Mouse (Mus musculus): ENCODE measurements around the gene Chp2. TPM values are rescaled to one million over a fixed set of nuclear protein-coding genes. Genes with fewer than 3 reads are reported as not detected.

Gene Chp2
- polyA plus RNA-seq, 1 experiment, result 13.4 TPM

GRCm38 (mm10) chr7:122191097-122191496 lies 28.2 kb upstream of the Chp2 start:
- Histone ChIP-seq H3K4me1 (ENCODE audit: control insufficient read depth, insufficient read depth, low read length) (peaks cover 6% of the 10 kb centered on the region), H3K36me3 (ENCODE audit: control insufficient read depth, insufficient read depth, low read length) (no peaks in the 10 kb centered on the region), H3K27ac (ENCODE audit: control insufficient read depth, insufficient read depth, low read depth, low read length) (no peak overlapping the region), H3K27me3 (ENCODE audit: control insufficient read depth, insufficient read depth, low read length) (no peaks in the 10 kb centered on the region), H3K4me3 (ENCODE audit: control insufficient read depth, low read depth, low read length) (peak overlapping the region; percentile 25)
- TF ChIP-seq CTCF (IDR thresholded peaks at IDR 0.05; ENCODE audit: control insufficient read depth, insufficient read depth, insufficient replicate concordance, low read depth, low read length) (no peak), POLR2A (IDR thresholded peaks at IDR 0.05; ENCODE audit: control insufficient read depth, low read depth, low read length) (no peak)

GRCm38 (mm10) chr7:122193919-122194318 lies 25.4 kb upstream of the Chp2 start:
- Histone ChIP-seq H3K4me3 (ENCODE audit: control insufficient read depth, low read depth, low read length) (no peak overlapping the region), H3K4me1 (ENCODE audit: control insufficient read depth, insufficient read depth, low read length) (peaks cover 11% of the 10 kb centered on the region), H3K27ac (ENCODE audit: control insufficient read depth, insufficient read depth, low read depth, low read length) (no peak overlapping the region), H3K36me3 (ENCODE audit: control insufficient read depth, insufficient read depth, low read length) (no peaks in the 10 kb centered on the region), H3K27me3 (ENCODE audit: control insufficient read depth, insufficient read depth, low read length) (no peaks in the 10 kb centered on the region)
- TF ChIP-seq CTCF (IDR thresholded peaks at IDR 0.05; ENCODE audit: control insufficient read depth, insufficient read depth, insufficient replicate concordance, low read depth, low read length) (no peak), POLR2A (IDR thresholded peaks at IDR 0.05; ENCODE audit: control insufficient read depth, low read depth, low read length) (no peak)

DNA sequence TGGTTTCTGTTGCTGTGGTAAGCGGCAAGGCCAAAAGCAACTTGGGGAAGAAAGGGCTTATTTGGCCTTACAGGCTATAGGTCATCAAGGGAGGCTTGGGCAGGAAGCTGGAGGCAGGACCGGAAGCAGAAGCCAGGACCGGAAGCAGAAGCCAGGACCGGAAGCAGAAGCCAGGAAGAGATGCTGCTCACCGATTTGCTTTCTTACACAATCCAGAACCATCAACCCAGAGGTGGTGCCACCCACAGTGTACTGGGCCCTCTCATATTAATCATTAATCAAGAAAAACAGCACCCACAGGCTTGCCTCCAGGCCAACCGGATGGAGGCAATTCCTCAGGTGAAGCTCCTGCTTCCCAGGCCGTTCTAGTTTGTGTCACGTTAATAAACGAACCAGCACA lies 22.5 kb upstream of the Chp2 start:
- Histone ChIP-seq H3K27me3 (ENCODE audit: control insufficient read depth, insufficient read depth, low read length) (no peaks in the 10 kb centered on the region), H3K27ac (ENCODE audit: control insufficient read depth, insufficient read depth, low read depth, low read length) (peak overlapping the region; percentile 62), H3K4me3 (ENCODE audit: control insufficient read depth, low read depth, low read length) (peak overlapping the region; percentile 86), H3K36me3 (ENCODE audit: control insufficient read depth, insufficient read depth, low read length) (no peaks in the 10 kb centered on the region), H3K4me1 (ENCODE audit: control insufficient read depth, insufficient read depth, low read length) (peaks cover 5% of the 10 kb centered on the region)
- TF ChIP-seq CTCF (IDR thresholded peaks at IDR 0.05; ENCODE audit: control insufficient read depth, insufficient read depth, insufficient replicate concordance, low read depth, low read length) (no peak), POLR2A (IDR thresholded peaks at IDR 0.05; ENCODE audit: control insufficient read depth, low read depth, low read length) (peak; percentile 27; the same call in 1 of the 2 replicates)

- TF ChIP-seq POLR2A (IDR thresholded peaks at IDR 0.05; ENCODE audit: control insufficient read depth, low read depth, low read length), result no peak
- H3K4me3 ChIP-seq (ENCODE audit: control insufficient read depth, low read depth, low read length), result no peak overlapping the region; the same call in 1 of the 2 replicates
- no peaks in the 10 kb centered on the region for H3K36me3 ChIP-seq (ENCODE audit: control insufficient read depth, insufficient read depth, low read length)
- H3K27ac ChIP-seq (ENCODE audit: control insufficient read depth, insufficient read depth, low read depth, low read length), result no peak overlapping the region
- no peaks in the 10 kb centered on the region for H3K27me3 ChIP-seq (ENCODE audit: control insufficient read depth, insufficient read depth, low read length)
- peaks cover 5% of the 10 kb centered on the region for H3K4me1 ChIP-seq (ENCODE audit: control insufficient read depth, insufficient read depth, low read length)
These were observed 22.0 kb upstream of the Chp2 start for GRCm38 (mm10) chr7:122197306-122197705.

GRCm38 (mm10) chr7:122199296-122199695 lies 20.0 kb upstream of the Chp2 start:
- H3K27ac ChIP-seq (ENCODE audit: control insufficient read depth, insufficient read depth, low read depth, low read length), result no peak overlapping the region
- no peak for TF ChIP-seq CTCF (IDR thresholded peaks at IDR 0.05; ENCODE audit: control insufficient read depth, insufficient read depth, insufficient replicate concordance, low read depth, low read length)
- no peak for TF ChIP-seq POLR2A (IDR thresholded peaks at IDR 0.05; ENCODE audit: control insufficient read depth, low read depth, low read length)
- H3K4me1 ChIP-seq (ENCODE audit: control insufficient read depth, insufficient read depth, low read length), result peaks cover 5% of the 10 kb centered on the region
- no peaks in the 10 kb centered on the region for H3K36me3 ChIP-seq (ENCODE audit: control insufficient read depth, insufficient read depth, low read length)
- no peak overlapping the region for H3K4me3 ChIP-seq (ENCODE audit: control insufficient read depth, low read depth, low read length)
- H3K27me3 ChIP-seq (ENCODE audit: control insufficient read depth, insufficient read depth, low read length), result no peaks in the 10 kb centered on the region

DNA sequence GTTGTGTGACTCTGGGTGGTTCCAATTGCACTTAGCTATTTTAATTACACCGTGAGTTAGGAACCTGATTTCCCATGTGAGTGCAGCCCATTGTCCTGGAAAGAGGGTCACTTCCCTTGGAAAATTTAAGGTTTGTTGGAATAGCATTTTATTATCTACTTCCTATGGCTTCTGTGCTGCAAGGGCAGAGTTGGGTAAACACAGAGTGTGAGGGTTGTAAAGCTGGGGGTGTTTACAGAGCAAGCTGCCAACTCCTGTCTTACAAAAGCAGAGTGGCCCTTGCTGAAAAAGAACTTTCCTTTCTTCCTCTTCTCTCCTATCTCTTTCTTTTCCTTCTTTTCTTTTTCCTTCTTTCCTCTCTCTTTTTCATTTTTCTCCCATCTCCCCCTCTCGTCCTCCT lies 15.4 kb upstream of the Chp2 start:
- no peak overlapping the region for H3K4me3 ChIP-seq (ENCODE audit: control insufficient read depth, low read depth, low read length)
- H3K36me3 ChIP-seq (ENCODE audit: control insufficient read depth, insufficient read depth, low read length), result no peaks in the 10 kb centered on the region
- no peak for TF ChIP-seq CTCF (IDR thresholded peaks at IDR 0.05; ENCODE audit: control insufficient read depth, insufficient read depth, insufficient replicate concordance, low read depth, low read length)
- H3K27ac ChIP-seq (ENCODE audit: control insufficient read depth, insufficient read depth, low read depth, low read length), result no peak overlapping the region
- H3K27me3 ChIP-seq (ENCODE audit: control insufficient read depth, insufficient read depth, low read length), result no peaks in the 10 kb centered on the region
- no peaks in the 10 kb centered on the region for H3K4me1 ChIP-seq (ENCODE audit: control insufficient read depth, insufficient read depth, low read length)

DNA sequence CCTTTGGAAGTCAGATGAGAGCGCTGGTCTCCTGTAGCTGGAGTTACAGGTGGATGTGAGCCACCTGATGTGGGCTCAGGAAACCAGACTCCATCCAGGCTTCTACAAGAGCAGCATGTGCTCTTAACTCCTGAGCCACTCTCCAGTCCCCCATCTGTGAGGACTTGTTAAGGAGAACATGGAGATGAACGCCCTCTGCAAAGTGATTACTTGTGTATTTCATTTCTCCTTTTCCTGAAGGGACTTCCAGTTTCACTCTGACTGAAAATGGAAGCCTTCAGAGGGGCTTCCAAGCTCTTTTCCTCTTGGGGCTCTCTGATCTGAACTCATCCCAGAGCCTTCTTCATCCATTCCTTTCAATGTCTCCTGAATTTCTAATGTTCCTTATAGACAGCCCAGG lies 13.2 kb upstream of the Chp2 start:
- H3K27me3 ChIP-seq (ENCODE audit: control insufficient read depth, insufficient read depth, low read length), result no peaks in the 10 kb centered on the region

More for the DNA sequence above, 13.2 kb upstream of the Chp2 start:
- TF ChIP-seq CTCF (IDR thresholded peaks at IDR 0.05; ENCODE audit: control insufficient read depth, insufficient read depth, insufficient replicate concordance, low read depth, low read length), result no peak
- no peak for TF ChIP-seq POLR2A (IDR thresholded peaks at IDR 0.05; ENCODE audit: control insufficient read depth, low read depth, low read length)
- Histone ChIP-seq H3K4me1 (ENCODE audit: control insufficient read depth, insufficient read depth, low read length) (no peaks in the 10 kb centered on the region), H3K4me3 (ENCODE audit: control insufficient read depth, low read depth, low read length) (no peak overlapping the region), H3K36me3 (ENCODE audit: control insufficient read depth, insufficient read depth, low read length) (no peaks in the 10 kb centered on the region), H3K27ac (ENCODE audit: control insufficient read depth, insufficient read depth, low read depth, low read length) (no peak overlapping the region)
